Mouse (Mus musculus) heart, adult 2 months (tissue): ENCODE measurements at regions not wholly inside any gene's neighbourhood (a gene's known extent, or its start where the extent isn't known, plus 50 kb on each side); places are given as distances from the start of the nearest gene placed in this dataset.

ENCODE experiments used
- CTCF ChIP-seq: fragments of 200-600 bp; IDR thresholded peaks from 2 replicates; pipeline ENCODE4 v1.8.1; 2022; ENCODE audit warnings: antibody characterized with exemption, mild to moderate bottlenecking, moderate library complexity
- EP300 ChIP-seq: fragments of 200-500 bp; IDR thresholded peaks from 2 replicates; pipeline ENCODE4 v1.6.1; 2011; ENCODE audit warnings: low read depth, low read length, control low read depth; ENCODE audit not compliant: insufficient read depth
- POLR2A ChIP-seq: fragments of 200-500 bp; IDR thresholded peaks from 2 replicates; pipeline ENCODE4 v1.6.1; 2011; ENCODE audit warnings: mild to moderate bottlenecking, low read depth, low read length, control low read depth; ENCODE audit not compliant: insufficient read depth

DNA sequence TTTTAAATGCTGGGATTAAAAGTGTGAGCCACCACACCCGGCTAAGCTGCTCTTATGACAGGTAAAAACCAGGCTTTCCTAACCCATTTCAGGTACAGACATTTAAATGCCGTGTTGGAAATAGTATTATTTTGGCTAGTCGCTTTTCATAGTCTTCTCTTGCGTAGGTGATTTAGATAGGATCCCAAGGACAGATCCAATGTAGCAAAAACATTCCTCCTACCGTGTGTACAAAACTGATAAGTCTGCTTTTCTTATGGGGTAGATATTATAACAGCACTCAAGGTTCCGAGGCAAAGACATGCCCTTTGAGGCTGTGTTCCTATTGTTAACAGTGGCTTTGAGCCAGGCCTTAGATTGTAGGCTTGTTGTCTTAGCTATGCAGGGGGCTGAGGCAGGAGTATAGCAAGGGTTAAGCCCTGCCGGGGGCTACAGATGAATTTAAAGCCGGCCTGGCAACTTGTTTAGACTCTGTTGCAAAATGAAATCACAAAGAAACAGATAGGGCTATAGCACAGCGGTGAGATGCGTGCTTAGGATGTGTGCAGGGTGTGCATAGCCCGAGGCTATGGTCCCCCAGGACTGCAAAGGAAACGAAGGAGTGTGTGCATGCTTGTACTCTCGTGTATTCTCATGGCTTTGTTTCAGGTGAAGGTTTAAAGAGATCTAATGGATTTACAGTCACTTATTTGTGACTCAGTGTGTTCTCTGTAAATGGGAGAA lies 57.7 kb upstream of the Commd8 start:
- no peak for TF ChIP-seq CTCF
- TF ChIP-seq POLR2A, result no peak
- TF ChIP-seq EP300, result no peak
